Mouse (Mus musculus) neural tube, embryonic 12.5 days (tissue): ENCODE data around the gene Vps13a. TPM values are rescaled to one million over a fixed set of nuclear protein-coding genes. Genes with fewer than 3 reads are reported as not detected.
"Not testable (repeated sequence)": the region's sequence is repeated elsewhere in the genome, so short reads cannot be mapped to it uniquely, and the experiment has no call there.

Experiments used
- ATAC-seq: fragments of 200-750 bp; cut with Nextera tagmentation; 2 replicates; pipeline ENCODE4 v1.8.0; 2017; ENCODE audit warnings: low read depth, mild to moderate bottlenecking, moderate TSS enrichment, moderate library complexity; ENCODE audit not compliant: low FRiP score
- H3K27ac ChIP-seq: fragments of 300-500 bp; sonication (generic); 2 replicates; pipeline ENCODE4 v1.5.1; 2016
- H3K27me3 ChIP-seq: fragments of 300-500 bp; sonication (generic); replicated peaks from 2 replicates; pipeline ENCODE4 v1.6.1; 2016; ENCODE audit warnings: mild to moderate bottlenecking
- H3K36me3 ChIP-seq: fragments of 300-500 bp; sonication (generic); 2 replicates; pipeline ENCODE4 v1.6.1; 2016; ENCODE audit warnings: mild to moderate bottlenecking
- H3K4me1 ChIP-seq: fragments of 300-500 bp; sonication (generic); 2 replicates; pipeline ENCODE4 v1.6.1; 2016
- H3K4me2 ChIP-seq: fragments of 300-500 bp; sonication (generic); replicated peaks from 2 replicates; pipeline ENCODE4 v1.6.1; 2016; ENCODE audit warnings: mild to moderate bottlenecking
- H3K4me3 ChIP-seq: fragments of 300-500 bp; sonication (generic); 2 replicates; pipeline ENCODE4 v1.5.1; 2016
- H3K9ac ChIP-seq: fragments of 300-500 bp; sonication (generic); 2 replicates; pipeline ENCODE4 v1.6.1; 2016; ENCODE audit warnings: mild to moderate bottlenecking
- H3K9me3 ChIP-seq: fragments of 300-500 bp; sonication (generic); 2 replicates; pipeline ENCODE4 v1.6.1; 2016; ENCODE audit warnings: mild to moderate bottlenecking
- WGBS: fragments of 180-500 bp; shearing (Covaris S2); methylation state at CpG from one replicate; pipeline ENCODE4 v1.1.7; 2016; 5-methylcytosine and 5-hydroxymethylcytosine counted together
- polyA plus RNA-seq: library from polyadenylated mRNA; unstranded; fragments of >200 nt; fragmentation: Nextera tagmentation; extraction: Ambion mirVana; gene quantifications from 2 replicates; pipeline ENCODE4 v1.2.1, GENCODE M21; 2016

Gene Vps13a
- polyA plus RNA-seq = 7.7 and 8.9 TPM in 2 replicates

DNA sequence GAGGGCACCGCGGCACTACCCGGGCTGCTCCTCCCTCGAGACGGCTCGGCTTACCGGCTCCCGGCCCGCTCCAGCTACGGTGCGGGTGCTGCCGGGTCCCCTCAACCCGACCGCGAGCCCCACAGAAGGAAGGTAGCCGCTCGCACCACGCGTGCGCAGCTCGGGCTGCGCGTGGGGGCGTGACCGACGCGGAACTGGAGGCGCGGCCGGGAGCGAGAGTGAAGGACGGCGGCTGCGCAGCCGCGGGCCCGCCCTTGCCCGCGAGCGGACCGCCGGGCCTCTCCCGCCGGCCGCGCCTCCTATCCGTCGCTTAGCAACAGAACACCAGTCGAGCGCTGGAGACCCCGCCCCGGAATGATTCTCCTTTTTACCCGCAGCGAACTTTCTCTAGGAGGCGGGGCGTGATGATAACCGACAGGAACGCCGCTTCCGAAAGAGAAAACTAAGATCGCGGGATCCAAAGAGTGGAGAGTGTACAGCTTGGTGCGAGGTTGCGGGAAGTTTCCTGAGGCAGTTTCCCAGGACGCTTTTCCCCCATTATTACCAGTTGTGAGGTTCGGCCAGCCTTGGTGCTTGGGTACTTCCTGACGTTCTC is at the start of gene Vps13a:
TSS of gene Vps13a (minus strand) at position 144 of the 595 bp plus-strand sequence.
- H3K9ac ChIP-seq = peak within 1 kb of the TSS; percentile 64
- peak; percentile 97 for ATAC-seq
- no peaks in the 10 kb centered on the region for H3K9me3 ChIP-seq
- H3K36me3 ChIP-seq = no peaks in the 10 kb centered on the region
- H3K4me3 ChIP-seq = peak within 1 kb of the TSS; percentile 74
- H3K4me1 ChIP-seq = no peaks in the 10 kb centered on the region; the same call in 1 of the 2 replicates
- H3K27me3 ChIP-seq = peaks cover 11% of the 10 kb centered on the region
- H3K4me2 ChIP-seq = peak within 1 kb of the TSS; percentile 99
- H3K27ac ChIP-seq = no peak within 1 kb of the TSS
- under 1% methylated on average over 67 of the region's 67 CpGs for WGBS

DNA sequence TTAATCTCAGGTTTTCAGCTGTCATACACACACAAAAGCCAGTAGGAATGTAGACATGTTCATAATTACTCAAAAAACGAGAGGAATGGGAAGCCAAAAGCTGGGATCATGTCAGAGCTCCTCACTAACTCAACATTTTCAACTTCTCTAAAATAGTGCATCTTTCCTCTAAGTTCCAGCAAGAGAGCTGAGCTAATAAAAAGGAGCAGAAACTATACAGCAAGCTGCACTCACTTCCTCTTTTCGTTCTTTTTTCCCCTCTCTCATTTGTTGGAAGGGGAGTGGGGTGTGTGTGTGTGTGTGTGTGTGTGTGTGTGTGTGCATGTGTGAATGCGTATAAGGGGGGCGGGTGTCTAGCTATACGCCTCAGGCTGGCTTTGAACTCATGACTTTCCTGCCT is 46.9 kb upstream of the Vps13a start:
- H3K27me3 ChIP-seq = no peaks in the 10 kb centered on the region
- no peak overlapping the region for H3K9ac ChIP-seq
- 78% methylated on average over 5 of the region's 5 CpGs for WGBS
- ATAC-seq = no peak
- H3K27ac ChIP-seq = no peak overlapping the region
- H3K4me1 ChIP-seq = no peaks in the 10 kb centered on the region
- H3K9me3 ChIP-seq = no peaks in the 10 kb centered on the region
- H3K36me3 ChIP-seq = no peaks in the 10 kb centered on the region
- no peak overlapping the region for H3K4me3 ChIP-seq
- no peak overlapping the region for H3K4me2 ChIP-seq

DNA sequence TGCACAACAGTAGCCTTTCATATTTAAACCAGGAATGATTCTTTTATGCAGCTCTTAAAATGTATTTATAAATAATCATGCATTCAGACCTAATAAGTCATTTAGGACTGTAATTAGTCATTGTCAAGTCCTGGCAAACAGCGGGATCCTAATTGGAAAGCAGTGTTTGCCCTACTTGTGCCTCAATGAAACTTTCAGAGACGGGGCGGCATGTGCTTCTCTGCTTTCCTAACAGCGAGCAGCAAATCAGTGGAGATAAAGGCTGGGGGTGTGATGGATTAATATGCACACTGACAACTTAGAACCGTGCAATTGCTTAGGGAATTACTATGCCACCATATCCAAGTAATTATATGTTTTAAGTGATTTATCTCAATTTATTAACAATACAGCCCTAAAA is 44.5 kb upstream of the Vps13a start:
- Histone ChIP-seq H3K4me2 (no peak overlapping the region), H3K4me1 (no peaks in the 10 kb centered on the region), H3K27me3 (no peaks in the 10 kb centered on the region), H3K9ac (no peak overlapping the region), H3K27ac (no peak overlapping the region), H3K4me3 (no peak overlapping the region), H3K9me3 (no peaks in the 10 kb centered on the region), H3K36me3 (no peaks in the 10 kb centered on the region)
- WGBS = 48% methylated on average over 5 of the region's 5 CpGs
- ATAC-seq = no peak

DNA sequence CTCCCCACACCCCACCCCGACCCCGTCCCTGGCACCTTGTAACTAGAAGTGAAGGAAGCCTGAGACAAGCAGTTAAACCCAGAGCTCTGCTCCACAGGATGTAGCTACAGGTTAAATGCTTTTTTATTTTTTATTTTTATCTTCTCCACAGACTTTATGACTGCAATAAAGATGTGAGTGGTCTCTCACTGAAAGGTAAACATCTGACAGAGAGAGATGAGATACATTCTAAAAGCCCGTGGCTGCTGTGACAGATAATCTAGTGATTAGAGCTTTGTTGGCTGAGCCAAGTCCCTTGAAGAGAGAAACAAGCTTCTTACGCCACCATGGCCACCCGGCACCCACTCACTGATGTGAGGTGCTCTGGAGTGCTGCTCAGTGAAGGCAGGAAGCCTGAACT is 34.1 kb upstream of the Vps13a start:
- Histone ChIP-seq H3K4me3 (no peak overlapping the region), H3K4me1 (no peaks in the 10 kb centered on the region), H3K9me3 (no peaks in the 10 kb centered on the region), H3K27me3 (no peaks in the 10 kb centered on the region), H3K9ac (no peak overlapping the region), H3K4me2 (no peak overlapping the region), H3K27ac (no peak overlapping the region), H3K36me3 (no peaks in the 10 kb centered on the region)
- 66% methylated on average over 5 of the region's 5 CpGs for WGBS
- ATAC-seq = no peak

DNA sequence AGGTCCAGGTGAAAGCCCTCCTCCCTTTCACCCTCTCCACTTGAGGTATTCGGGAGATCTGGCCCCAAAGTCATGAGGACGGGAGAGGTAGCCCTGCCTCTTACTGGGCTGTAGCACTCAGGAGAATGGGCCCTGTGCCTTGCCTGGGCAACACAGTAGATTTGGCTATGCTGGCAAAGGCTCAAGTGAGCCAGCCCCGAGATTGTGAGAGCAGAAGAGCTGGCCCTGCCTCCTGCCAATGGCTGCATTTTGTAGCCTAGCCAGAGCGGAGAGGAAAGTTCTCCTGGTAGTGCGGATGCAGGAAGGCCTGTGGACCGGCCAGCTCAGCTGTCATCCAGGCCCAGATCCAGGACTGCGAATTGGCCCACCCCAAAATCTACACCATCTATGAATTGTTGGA is 32.6 kb upstream of the Vps13a start:
- no peak overlapping the region for H3K27ac ChIP-seq
- no peak overlapping the region for H3K4me2 ChIP-seq
- H3K36me3 ChIP-seq = no peaks in the 10 kb centered on the region
- H3K9me3 ChIP-seq = no peaks in the 10 kb centered on the region
- WGBS = 85% methylated on average over 7 of the region's 7 CpGs
- no peaks in the 10 kb centered on the region for H3K4me1 ChIP-seq
- H3K9ac ChIP-seq = no peak overlapping the region
- no peaks in the 10 kb centered on the region for H3K27me3 ChIP-seq
- no peak overlapping the region for H3K4me3 ChIP-seq
- no peak for ATAC-seq

GRCm38 (mm10) chr19:16812072-16812608 is 31.4 kb upstream of the Vps13a start:
- ATAC-seq = no peak
- no peaks in the 10 kb centered on the region for H3K9me3 ChIP-seq
- no peaks in the 10 kb centered on the region for H3K36me3 ChIP-seq
- no peaks in the 10 kb centered on the region for H3K27me3 ChIP-seq
- 92% methylated on average over 8 of the region's 8 CpGs for WGBS
- no peak overlapping the region for H3K4me3 ChIP-seq
- no peak overlapping the region for H3K27ac ChIP-seq
- H3K4me2 ChIP-seq = no peak overlapping the region
- no peak overlapping the region for H3K9ac ChIP-seq
- no peaks in the 10 kb centered on the region for H3K4me1 ChIP-seq

- no peak for ATAC-seq
- Histone ChIP-seq H3K9me3 (no peaks in the 10 kb centered on the region), H3K4me2 (no peak overlapping the region), H3K27me3 (no peaks in the 10 kb centered on the region), H3K36me3 (no peaks in the 10 kb centered on the region), H3K27ac (no peak overlapping the region), H3K4me3 (no peak overlapping the region), H3K9ac (no peak overlapping the region), H3K4me1 (no peaks in the 10 kb centered on the region)
- 44% methylated on average over 3 of the region's 3 CpGs for WGBS
These were observed 24.4 kb upstream of the Vps13a start for GRCm38 (mm10) chr19:16805102-16805501.

GRCm38 (mm10) chr19:16804578-16804977 is 23.8 kb upstream of the Vps13a start:
- 20% methylated on average over 2 of the region's 11 CpGs for WGBS

GRCm38 (mm10) chr19:16802707-16803106 is 22.0 kb upstream of the Vps13a start:
- Histone ChIP-seq H3K27me3 (no peaks in the 10 kb centered on the region), H3K36me3 (no peaks in the 10 kb centered on the region), H3K4me1 (no peaks in the 10 kb centered on the region), H3K27ac (no peak overlapping the region), H3K4me3 (no peak overlapping the region), H3K9me3 (no peaks in the 10 kb centered on the region), H3K9ac (no peak overlapping the region), H3K4me2 (no peak overlapping the region)
- ATAC-seq = no peak
- WGBS = 2% methylated on average over 3 of the region's 3 CpGs

More at GRCm38 (mm10) chr19:16804578-16804977, 23.8 kb upstream of the Vps13a start:
- Histone ChIP-seq H3K4me3 (no peak overlapping the region), H3K27ac (no peak overlapping the region), H3K4me2 (no peak overlapping the region), H3K36me3 (no peaks in the 10 kb centered on the region), H3K4me1 (no peaks in the 10 kb centered on the region), H3K9me3 (no peaks in the 10 kb centered on the region), H3K9ac (no peak overlapping the region), H3K27me3 (no peaks in the 10 kb centered on the region)
- ATAC-seq = no peak

- 83% methylated on average over 3 of the region's 3 CpGs for WGBS
- no peak for ATAC-seq
- Histone ChIP-seq H3K9me3 (no peaks in the 10 kb centered on the region), H3K27me3 (no peaks in the 10 kb centered on the region), H3K4me3 (no peak overlapping the region), H3K27ac (no peak overlapping the region), H3K4me1 (no peaks in the 10 kb centered on the region), H3K4me2 (no peak overlapping the region), H3K36me3 (no peaks in the 10 kb centered on the region), H3K9ac (no peak overlapping the region)
These were observed 21.4 kb upstream of the Vps13a start for GRCm38 (mm10) chr19:16802123-16802522.

DNA sequence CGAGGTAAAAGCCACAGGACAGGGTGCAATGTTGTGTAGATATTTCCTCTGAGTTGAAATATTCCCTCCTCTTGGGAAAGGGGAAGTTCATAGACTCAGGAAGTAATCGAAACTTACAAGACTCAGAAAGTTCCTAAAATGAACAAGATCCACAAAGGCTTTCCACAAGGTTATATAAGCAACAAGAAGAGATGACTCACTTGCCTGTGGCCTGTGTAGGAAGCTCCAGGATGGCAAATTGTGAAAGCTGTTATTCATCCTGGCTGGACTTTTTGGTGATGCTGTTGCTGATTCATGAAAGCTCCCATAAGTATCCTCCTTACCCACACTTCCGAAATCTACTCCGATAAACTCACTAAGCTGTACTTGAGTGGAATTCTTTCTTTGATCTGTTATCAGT is 17.2 kb upstream of the Vps13a start:
- no peak overlapping the region for H3K4me2 ChIP-seq
- H3K36me3 ChIP-seq = no peaks in the 10 kb centered on the region
- no peak overlapping the region for H3K4me3 ChIP-seq
- no peak overlapping the region for H3K9ac ChIP-seq
- 81% methylated on average over 4 of the region's 4 CpGs for WGBS
- no peak overlapping the region for H3K27ac ChIP-seq
- H3K9me3 ChIP-seq = no peaks in the 10 kb centered on the region; the same call in 1 of the 2 replicates
- no peak for ATAC-seq
- H3K4me1 ChIP-seq = no peaks in the 10 kb centered on the region
- no peaks in the 10 kb centered on the region for H3K27me3 ChIP-seq

- H3K27ac ChIP-seq, ATAC-seq, H3K9ac ChIP-seq, H3K4me1 ChIP-seq, H3K36me3 ChIP-seq, H3K9me3 ChIP-seq, H3K4me3 ChIP-seq, H3K4me2 ChIP-seq, H3K27me3 ChIP-seq: not testable (repeated sequence)
- 91% methylated on average over 3 of the region's 3 CpGs for WGBS
These were observed 13.8 kb upstream of the Vps13a start for GRCm38 (mm10) chr19:16794486-16794885.

- ATAC-seq = no peak
- WGBS = 83% methylated on average over 4 of the region's 4 CpGs
- H3K9ac ChIP-seq = no peak overlapping the region
- H3K4me2 ChIP-seq = no peak overlapping the region
- H3K9me3 ChIP-seq = no peaks in the 10 kb centered on the region; the same call in 1 of the 2 replicates
- no peaks in the 10 kb centered on the region; the same call in 1 of the 2 replicates for H3K27me3 ChIP-seq
- H3K4me3 ChIP-seq = no peak overlapping the region
- H3K36me3 ChIP-seq = no peaks in the 10 kb centered on the region
- no peaks in the 10 kb centered on the region for H3K4me1 ChIP-seq
- no peak overlapping the region for H3K27ac ChIP-seq
These were observed 9.2 kb upstream of the Vps13a start for GRCm38 (mm10) chr19:16789930-16790329.
